Mouse (Mus musculus) myocyte (in vitro differentiated cells): ENCODE measurements around the gene Fbxw8. TPM values are rescaled to one million over a fixed set of nuclear protein-coding genes. Genes with fewer than 3 reads are reported as not detected.

Experiments
- H3K27me3 ChIP-seq: one replicate; pipeline ENCODE4 v1.6.1; 2011; ENCODE audit not compliant: control insufficient read depth, insufficient read depth, insufficient read length
- H3K36me3 ChIP-seq: one replicate; pipeline ENCODE4 v1.6.1; 2011; ENCODE audit not compliant: control insufficient read depth, insufficient read depth
- H3K4me2 ChIP-seq: one replicate; pipeline ENCODE4 v1.6.1; 2011; ENCODE audit warnings: low read depth, control low read depth
- H3K4me3 ChIP-seq: one replicate; pipeline ENCODE4 v1.5.1; 2011; ENCODE audit warnings: mild to moderate bottlenecking, control low read depth, moderate library complexity
- H3K79me2 ChIP-seq: one replicate; pipeline ENCODE4 v1.6.1; 2011; ENCODE audit not compliant: control insufficient read depth, insufficient read depth
- H3ac ChIP-seq: one replicate; pipeline ENCODE4 v1.6.1; 2011; ENCODE audit not compliant: control insufficient read depth, insufficient read length
- CEBPB ChIP-seq: IDR thresholded peaks from 2 replicates; pipeline ENCODE4 v1.6.1; 2011; ENCODE audit warnings: mild to moderate bottlenecking, moderate library complexity; ENCODE audit not compliant: poor library complexity, insufficient read depth, severe bottlenecking
- E2F4 ChIP-seq: IDR thresholded peaks from one replicate; pipeline ENCODE4 v1.6.1; 2011; ENCODE audit warnings: mild to moderate bottlenecking, control low read depth, moderate library complexity; ENCODE audit not compliant: insufficient read depth
- MAX ChIP-seq: IDR thresholded peaks from one replicate; pipeline ENCODE4 v1.6.1; 2011; ENCODE audit warnings: low read depth, mild to moderate bottlenecking, control low read depth
- MYOD1 ChIP-seq, 3 experiments: IDR thresholded peaks; one replicate each; pipeline ENCODE4 v1.6.1; 2011; ENCODE audit warnings: control low read depth in 2 of 3, low read depth in 2 of 3, mild to moderate bottlenecking in 2 of 3, moderate library complexity in 1 of 3; ENCODE audit not compliant: insufficient read length in 2 of 3, control insufficient read depth in 1 of 3
- MYOG ChIP-seq, 3 experiments: IDR thresholded peaks; one replicate each; pipeline ENCODE4 v1.6.1; 2011; ENCODE audit warnings: control low read depth in 2 of 3, low read depth in 2 of 3, mild to moderate bottlenecking in 2 of 3; ENCODE audit not compliant: insufficient read length in 2 of 3, control insufficient read depth in 1 of 3, insufficient read depth in 1 of 3
- POLR2A ChIP-seq: IDR thresholded peaks from one replicate; pipeline ENCODE4 v1.6.1; 2011; ENCODE audit warnings: low read depth, mild to moderate bottlenecking, control low read depth, moderate library complexity; ENCODE audit not compliant: insufficient read length
- POLR2AphosphoS2 ChIP-seq: IDR thresholded peaks from one replicate; pipeline ENCODE4 v1.6.1; 2011; ENCODE audit warnings: low read depth, control low read depth; ENCODE audit not compliant: insufficient read length
- REST ChIP-seq: IDR thresholded peaks from one replicate; pipeline ENCODE4 v1.6.1; 2011; ENCODE audit warnings: mild to moderate bottlenecking, control low read depth, moderate library complexity; ENCODE audit not compliant: insufficient read depth, insufficient read length
- SRF ChIP-seq: IDR thresholded peaks from one replicate; pipeline ENCODE4 v1.6.1; 2011; ENCODE audit warnings: low read depth; ENCODE audit not compliant: control insufficient read depth, insufficient read length
- TCF12 ChIP-seq: IDR thresholded peaks from one replicate; pipeline ENCODE4 v1.6.1; 2011; ENCODE audit warnings: mild to moderate bottlenecking, control low read depth; ENCODE audit not compliant: poor library complexity, insufficient read depth, severe bottlenecking
- TCF3 ChIP-seq: IDR thresholded peaks from one replicate; pipeline ENCODE4 v1.6.1; 2011; ENCODE audit warnings: low read depth, control low read depth; ENCODE audit not compliant: insufficient read length
- USF1 ChIP-seq: IDR thresholded peaks from one replicate; pipeline ENCODE4 v1.6.1; 2011; ENCODE audit warnings: low read depth, mild to moderate bottlenecking, control low read depth, moderate library complexity
- polyA plus RNA-seq: library from polyadenylated mRNA; unstranded; fragments of >200 nt; fragmentation: generic; extraction: Trizol; gene quantifications from one replicate; pipeline ENCODE4 v1.2.1, GENCODE M21; 2012; ENCODE audit warnings: missing spikeins

Gene Fbxw8
- polyA plus RNA-seq, 1 experiment, result 65.5 TPM

- Histone ChIP-seq H3K4me2 (no peak overlapping the region), H3K27me3 (no peaks in the 10 kb centered on the region), H3ac (no peak overlapping the region), H3K79me2 (peaks cover 4% of the 10 kb centered on the region), H3K36me3 (no peaks in the 10 kb centered on the region), H3K4me3 (no peak overlapping the region)
- TF ChIP-seq POLR2AphosphoS2 (no peak), MYOG (IDR thresholded peaks at IDR 0.05; ENCODE audit: control insufficient read depth in 1 of 3, insufficient read depth in 1 of 3, insufficient read length in 2 of 3, low read depth in 2 of 3) (no peak), TCF3 (no peak), MYOD1 (IDR thresholded peaks at IDR 0.05; ENCODE audit: control insufficient read depth in 1 of 3, insufficient read length in 2 of 3, low read depth in 2 of 3) (no peak), E2F4 (no peak), TCF12 (no peak), POLR2A (no peak), USF1 (no peak), CEBPB (no peak), MAX (no peak)
Observed at GRCm38 (mm10) chr5:118081374-118081949, 73.8 kb downstream of the Fbxw8 start.

GRCm38 (mm10) chr5:118079839-118080250 lies 75.4 kb downstream of the Fbxw8 start:
- Histone ChIP-seq H3K79me2 (peaks cover 4% of the 10 kb centered on the region), H3K27me3 (no peaks in the 10 kb centered on the region), H3K4me3 (no peak overlapping the region), H3K4me2 (peak overlapping the region; percentile 73), H3ac (no peak overlapping the region), H3K36me3 (no peaks in the 10 kb centered on the region)
- TF ChIP-seq TCF3 (no peak), USF1 (no peak), MAX (no peak), MYOG (IDR thresholded peaks at IDR 0.05; ENCODE audit: control insufficient read depth in 1 of 3, insufficient read depth in 1 of 3, insufficient read length in 2 of 3, low read depth in 2 of 3) (peak in 1 of 3 experiments; percentile 62), CEBPB (no peak), REST (no peak), POLR2AphosphoS2 (no peak), E2F4 (no peak), TCF12 (no peak), MYOD1 (IDR thresholded peaks at IDR 0.05; ENCODE audit: control insufficient read depth in 1 of 3, insufficient read length in 2 of 3, low read depth in 2 of 3) (peak in 2 of 3 experiments; percentile 60 to 79)

- Histone ChIP-seq H3K79me2 (peaks cover 4% of the 10 kb centered on the region), H3K4me2 (peak overlapping the region; percentile 73), H3ac (no peak overlapping the region), H3K4me3 (no peak overlapping the region), H3K36me3 (no peaks in the 10 kb centered on the region), H3K27me3 (no peaks in the 10 kb centered on the region)
- TF ChIP-seq MYOD1 (IDR thresholded peaks at IDR 0.05; ENCODE audit: control insufficient read depth in 1 of 3, insufficient read length in 2 of 3, low read depth in 2 of 3), result peak; percentile 36 to 86 (median 75)
- no peak for TF ChIP-seq E2F4
- peak in 2 of 3 experiments; percentile 67 to 81 for TF ChIP-seq MYOG (IDR thresholded peaks at IDR 0.05; ENCODE audit: control insufficient read depth in 1 of 3, insufficient read depth in 1 of 3, insufficient read length in 2 of 3, low read depth in 2 of 3)
Observed at GRCm38 (mm10) chr5:118079354-118079753, 75.9 kb downstream of the Fbxw8 start.

GRCm38 (mm10) chr5:118078550-118078949 lies 76.7 kb downstream of the Fbxw8 start:
- Histone ChIP-seq H3K4me2 (peak overlapping the region; percentile 73), H3K79me2 (peaks cover 4% of the 10 kb centered on the region), H3K27me3 (no peaks in the 10 kb centered on the region), H3K4me3 (no peak overlapping the region), H3ac (no peak overlapping the region), H3K36me3 (peaks cover 1% of the 10 kb centered on the region)
- TF ChIP-seq REST (no peak), MYOD1 (IDR thresholded peaks at IDR 0.05; ENCODE audit: control insufficient read depth in 1 of 3, insufficient read length in 2 of 3, low read depth in 2 of 3) (peak in 2 of 3 experiments; percentile 38 to 53)

- Histone ChIP-seq H3K4me2 (no peak overlapping the region), H3K4me3 (no peak overlapping the region), H3ac (no peak overlapping the region), H3K27me3 (no peaks in the 10 kb centered on the region), H3K36me3 (peaks cover 5% of the 10 kb centered on the region), H3K79me2 (no peaks in the 10 kb centered on the region)
- TF ChIP-seq MYOG (IDR thresholded peaks at IDR 0.05; ENCODE audit: control insufficient read depth in 1 of 3, insufficient read depth in 1 of 3, insufficient read length in 2 of 3, low read depth in 2 of 3), result no peak
- no peak for TF ChIP-seq SRF
- TF ChIP-seq E2F4, result no peak
- no peak for TF ChIP-seq POLR2AphosphoS2
- no peak for TF ChIP-seq REST
- TF ChIP-seq CEBPB, result no peak
- no peak for TF ChIP-seq TCF12
- no peak for TF ChIP-seq MYOD1 (IDR thresholded peaks at IDR 0.05; ENCODE audit: control insufficient read depth in 1 of 3, insufficient read length in 2 of 3, low read depth in 2 of 3)
- no peak for TF ChIP-seq USF1
- no peak for TF ChIP-seq POLR2A
- TF ChIP-seq MAX, result no peak
- no peak for TF ChIP-seq TCF3
Observed at GRCm38 (mm10) chr5:118076721-118077592, 78.3 kb downstream of the Fbxw8 start.
